8 mouse cellular contexts compared by ENCODE assay signal in the genomic region with DNA sequence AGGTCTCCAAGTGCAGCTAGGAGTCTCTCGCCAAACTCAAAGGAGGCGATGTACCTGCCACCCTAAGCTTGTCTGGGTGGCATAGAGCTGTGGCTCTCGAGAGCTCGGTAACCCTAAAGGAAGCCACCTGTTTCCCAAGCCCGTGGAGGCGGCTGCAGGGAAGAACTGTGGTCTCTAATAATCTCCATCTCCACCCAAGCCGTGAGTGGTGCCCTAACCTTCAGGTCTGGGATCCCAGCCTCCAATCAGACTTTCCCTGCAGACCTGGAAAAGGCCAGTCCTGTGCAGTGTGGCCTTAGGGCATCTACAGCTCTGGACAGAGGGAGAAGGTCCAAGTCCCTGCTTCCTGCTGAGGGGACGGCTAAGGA. TPM values are rescaled to one million over a fixed set of nuclear protein-coding genes. Genes with fewer than 3 reads are reported as not detected.
DNase-seq lines count a peak whose midpoint lies in the region; ATAC-seq and TF ChIP-seq lines count a peak whose summit lies in the region.

No protein-coding gene starts in this region.

- peak overlapping the region; percentile 19; the same call in 1 of the 2 replicates for H3K9ac ChIP-seq in lung, embryonic 15.5 days
- peak overlapping the region; percentile 69 for H3K9ac ChIP-seq in forebrain, embryonic 13.5 days
- peak overlapping the region; percentile 56 for H3K9ac ChIP-seq in limb, embryonic 14.5 days (ENCODE audit: low read depth, low read length, severe bottlenecking)

- TF ChIP-seq POLR2A in limb, embryonic 14.5 days (IDR thresholded peaks at IDR 0.05; ENCODE audit: borderline replicate concordance, extremely low read depth, insufficient read depth, insufficient read length) = no peak
- no peak for TF ChIP-seq POLR2A in small intestine, adult 2 months (IDR thresholded peaks at IDR 0.05; ENCODE audit: low read depth, low read length)

- TF ChIP-seq CTCF in small intestine, adult 2 months (IDR thresholded peaks at IDR 0.05; ENCODE audit: extremely low read depth, insufficient read length, insufficient replicate concordance, low read depth, low read length) = no peak

- peak overlapping the region; percentile 97 for H3K4me2 ChIP-seq in lung, embryonic 15.5 days
- peak overlapping the region; percentile 82 for H3K4me2 ChIP-seq in forebrain, embryonic 13.5 days
- peak overlapping the region; percentile 99 for H3K4me2 ChIP-seq in limb, embryonic 14.5 days (replicated peaks; ENCODE audit: low read depth, low read length, severe bottlenecking)

- peak overlapping the region; percentile 47 for H3K4me3 ChIP-seq in lung, embryonic 15.5 days
- H3K4me3 ChIP-seq in forebrain, embryonic 13.5 days = peak overlapping the region; percentile 53
- H3K4me3 ChIP-seq in limb, embryonic 14.5 days (replicated peaks; ENCODE audit: low read length) = peak overlapping the region; percentile 56
- peak overlapping the region; percentile 62 for H3K4me3 ChIP-seq in small intestine, adult 2 months (ENCODE audit: low read depth, low read length)

- no peak for ATAC-seq in lung, embryonic 15.5 days (ENCODE audit: borderline replicate concordance, extremely low read depth, low FRiP score, low TSS enrichment)
- ATAC-seq in forebrain, embryonic 13.5 days = no peak
- no peak for ATAC-seq in limb, embryonic 14.5 days (ENCODE audit: low FRiP score, low read depth)
- ATAC-seq in monocyte, adult 5-6 weeks (replicated peaks; ENCODE audit: insufficient number of reproducible peaks, low FRiP score, low TSS enrichment, poor library complexity, severe bottlenecking) = no peak

- 3% methylated on average over 8 of the region's 8 CpGs for WGBS in lung, embryonic 15.5 days
- WGBS in forebrain, embryonic 13.5 days = 4% methylated on average over 8 of the region's 8 CpGs
- WGBS in limb, embryonic 14.5 days = 9% methylated on average over 8 of the region's 8 CpGs
- 12% methylated on average over 8 of the region's 8 CpGs for WGBS in small intestine, adult 2 months

- no peaks in the 10 kb centered on the region for H3K9me3 ChIP-seq in lung, embryonic 15.5 days
- no peaks in the 10 kb centered on the region for H3K9me3 ChIP-seq in forebrain, embryonic 13.5 days (replicated peaks)
- no peaks in the 10 kb centered on the region for H3K9me3 ChIP-seq in limb, embryonic 14.5 days (ENCODE audit: control insufficient read depth, low read length)

- H3K27me3 ChIP-seq in lung, embryonic 15.5 days = peaks cover 46% of the 10 kb centered on the region
- peaks cover 48% of the 10 kb centered on the region for H3K27me3 ChIP-seq in forebrain, embryonic 13.5 days
- peaks cover 21% of the 10 kb centered on the region for H3K27me3 ChIP-seq in limb, embryonic 14.5 days (ENCODE audit: control insufficient read depth, insufficient read depth, low read length)
- peaks cover 28% of the 10 kb centered on the region for H3K27me3 ChIP-seq in small intestine, adult 2 months (ENCODE audit: control insufficient read depth, insufficient read depth, low read length)

- no peak for DNase-seq in lung, postnatal 36 days
- no peak for DNase-seq in limb, embryonic 14.5 days (ENCODE audit: low spot score)
- DNase-seq in ovary, postnatal 36 days (ENCODE audit: low spot score) = no peak
- no peak for DNase-seq in cerebellum, postnatal 4 days (ENCODE audit: low spot score in 2 of 2)

- peaks cover 33% of the 10 kb centered on the region for H3K4me1 ChIP-seq in lung, embryonic 15.5 days
- H3K4me1 ChIP-seq in forebrain, embryonic 13.5 days = peaks cover 64% of the 10 kb centered on the region
- peaks cover 22% of the 10 kb centered on the region for H3K4me1 ChIP-seq in limb, embryonic 14.5 days (ENCODE audit: control insufficient read depth, insufficient read depth, low read length)
- H3K4me1 ChIP-seq in small intestine, adult 2 months (ENCODE audit: control insufficient read depth, insufficient read depth, insufficient read length, low read length) = 0 out of 2 replicates have a peak, but pooled peaks cover 9% of the 10 kb centered on the region

- H3K27ac ChIP-seq in lung, embryonic 15.5 days = no peak overlapping the region
- no peak overlapping the region for H3K27ac ChIP-seq in forebrain, embryonic 13.5 days
- H3K27ac ChIP-seq in limb, embryonic 14.5 days (replicated peaks; ENCODE audit: low read depth, low read length) = no peak overlapping the region
- no peak overlapping the region for H3K27ac ChIP-seq in small intestine, adult 2 months (ENCODE audit: insufficient read depth, low read depth, low read length)

- no peaks in the 10 kb centered on the region for H3K36me3 ChIP-seq in lung, embryonic 15.5 days
- H3K36me3 ChIP-seq in forebrain, embryonic 13.5 days (ENCODE audit: poor library complexity, severe bottlenecking) = peaks cover 9% of the 10 kb centered on the region; the same call in 1 of the 2 replicates
- no peaks in the 10 kb centered on the region; the same call in 1 of the 2 replicates for H3K36me3 ChIP-seq in limb, embryonic 14.5 days (ENCODE audit: control insufficient read depth, insufficient read depth, low read length)
- no peaks in the 10 kb centered on the region for H3K36me3 ChIP-seq in small intestine, adult 2 months (ENCODE audit: control insufficient read depth, insufficient read depth, low read length)

RNA-seq across cellular contexts. Expression of gene Sox8, which starts 1.0 kb away (rescaled TPM):
- polyA plus RNA-seq in lung, embryonic 15.5 days (2015; fragmentation: Nextera tagmentation; extraction: Ambion mirVana) = 0.35 and 0.76 TPM in 2 replicates
- 15.3 and 17.5 TPM in 2 replicates for polyA plus RNA-seq in forebrain, embryonic 13.5 days (2015; fragmentation: Nextera tagmentation; extraction: Ambion mirVana)
- polyA plus RNA-seq in limb, embryonic 14.5 days (2012; rRNA removed) = 16.3 and 23.4 TPM in 2 replicates
- polyA plus RNA-seq in limb, embryonic 14.5 days (2014; fragmentation: Nextera tagmentation; extraction: Ambion mirVana) = 12.6 and 16.7 TPM in 2 replicates
- polyA plus RNA-seq in small intestine, adult 2 months (2012; rRNA removed) = 0.67 and 0.98 TPM in 2 replicates
- total RNA-seq in monocyte, adult 5-6 weeks (2017) = 1.2 TPM in 1 of 3 replicates, not detected in the others

RNA-seq across cellular contexts. Expression of gene Lmf1, which starts 7.4 kb away (rescaled TPM):
- 25.7 and 26.7 TPM in 2 replicates for polyA plus RNA-seq in lung, embryonic 15.5 days (2015; fragmentation: Nextera tagmentation; extraction: Ambion mirVana)
- 19.7 and 20.9 TPM in 2 replicates for polyA plus RNA-seq in forebrain, embryonic 13.5 days (2015; fragmentation: Nextera tagmentation; extraction: Ambion mirVana)
- 20.3 and 26.3 TPM in 2 replicates for polyA plus RNA-seq in limb, embryonic 14.5 days (2012; rRNA removed)
- polyA plus RNA-seq in limb, embryonic 14.5 days (2014; fragmentation: Nextera tagmentation; extraction: Ambion mirVana) = 26.9 and 28.7 TPM in 2 replicates
- 10.0 and 10.9 TPM in 2 replicates for polyA plus RNA-seq in small intestine, adult 2 months (2012; rRNA removed)
- 10.4 to 17.8 TPM (median 11.8 TPM) in 3 replicates for total RNA-seq in monocyte, adult 5-6 weeks (2017)

Comparison
In these comparisons a context has a peak if more than half of its experiments do, and no peak if none do; other contexts are left out.
1. H3K9ac ChIP-seq: peak in every context shown above with its lines; median percentile 69 in forebrain, embryonic 13.5 days; 56 in limb, embryonic 14.5 days; 19 in lung, embryonic 15.5 days.